Mouse (Mus musculus) MEL (cell line): ENCODE measurements around the gene Fank1. TPM values are rescaled to one million over a fixed set of nuclear protein-coding genes. Genes with fewer than 3 reads are reported as not detected.

Experiments
- DNase-seq: peaks from one replicate; pipeline ENCODE4 v3.0.0; 2011; ENCODE audit warnings: low read depth, low spot score
- H3K27ac ChIP-seq: 2 replicates; pipeline ENCODE4 v1.5.1; 2012; ENCODE audit warnings: low read depth, mild to moderate bottlenecking, control low read depth, low read length, moderate library complexity; ENCODE audit not compliant: control insufficient read depth
- H3K27me3 ChIP-seq, 2 experiments: fragments of 150-350 bp in 1 of 2; sonication (generic) in 1 of 2; 2 replicates each; pipeline ENCODE4 v1.6.1; 2012; ENCODE audit warnings: low read length in 2 of 2, mild to moderate bottlenecking in 2 of 2, improper control_type of control experiment in 1 of 2, moderate library complexity in 1 of 2; ENCODE audit not compliant: insufficient read depth in 2 of 2, control insufficient read depth in 1 of 2
- H3K36me3 ChIP-seq, 2 experiments: 2 replicates each; pipeline ENCODE4 v1.6.1; 2012 to 2014; ENCODE audit warnings: low read length in 2 of 2, improper control_type of control experiment in 1 of 2, inconsistent platforms in 1 of 2, mild to moderate bottlenecking in 1 of 2; ENCODE audit not compliant: insufficient read depth in 2 of 2, control insufficient read depth in 1 of 2
- H3K4me1 ChIP-seq, 2 experiments: fragments of 150-350 bp in 1 of 2; sonication (generic) in 1 of 2; 2 replicates each; pipeline ENCODE4 v1.6.1; 2012; ENCODE audit warnings: low read length in 2 of 2, improper control_type of control experiment in 1 of 2, mild to moderate bottlenecking in 1 of 2; ENCODE audit not compliant: insufficient read depth in 2 of 2, control insufficient read depth in 1 of 2
- H3K4me3 ChIP-seq, 2 experiments: fragments of 150-350 bp in 1 of 2; sonication (generic) in 1 of 2; 2 replicates each; pipeline ENCODE4 v1.5.1; 2012; ENCODE audit warnings: low read depth in 2 of 2, low read length in 2 of 2, mild to moderate bottlenecking in 2 of 2, moderate library complexity in 2 of 2, control low read depth in 1 of 2, improper control_type of control experiment in 1 of 2; ENCODE audit not compliant: control insufficient read depth in 1 of 2, insufficient read depth in 1 of 2
- H3K79me2 ChIP-seq: 2 replicates; pipeline ENCODE4 v1.6.1; 2012; ENCODE audit warnings: mild to moderate bottlenecking, low read length, moderate library complexity; ENCODE audit not compliant: control insufficient read depth, poor library complexity, insufficient read depth
- H3K9ac ChIP-seq: 2 replicates; pipeline ENCODE4 v1.6.1; 2012; ENCODE audit warnings: low read depth, mild to moderate bottlenecking, control low read depth, low read length, moderate library complexity; ENCODE audit not compliant: control insufficient read depth, poor library complexity, severe bottlenecking
- H3K9me3 ChIP-seq: fragments of 150-350 bp; sonication (generic); replicated peaks from 2 replicates; pipeline ENCODE4 v1.6.1; 2012; ENCODE audit warnings: mild to moderate bottlenecking, low read length, improper control_type of control experiment, moderate library complexity; ENCODE audit not compliant: insufficient read depth
- CHD1 ChIP-seq: IDR thresholded peaks from 2 replicates; pipeline ENCODE4 v1.6.1; 2012; ENCODE audit warnings: low read depth, mild to moderate bottlenecking, inconsistent platforms, low read length, improper control_type of control experiment
- CHD2 ChIP-seq: IDR thresholded peaks from 2 replicates; pipeline ENCODE4 v1.6.1; 2011; ENCODE audit warnings: low read length, improper control_type of control experiment
- EP300 ChIP-seq, 2 experiments: IDR thresholded peaks; 2 replicates each; pipeline ENCODE4 v1.6.1; 2011; ENCODE audit warnings: improper control_type of control experiment in 2 of 2, low read length in 2 of 2, low read depth in 1 of 2, mild to moderate bottlenecking in 1 of 2
- GABPA ChIP-seq: IDR thresholded peaks from 2 replicates; pipeline ENCODE4 v1.6.1; 2012; ENCODE audit warnings: low read depth, mild to moderate bottlenecking, inconsistent platforms, low read length, improper control_type of control experiment, moderate library complexity
- GATA1 ChIP-seq: IDR thresholded peaks from 2 replicates; pipeline ENCODE4 v1.6.1; 2011; ENCODE audit warnings: low read depth, low read length, improper control_type of control experiment
- JUND ChIP-seq: IDR thresholded peaks from 2 replicates; pipeline ENCODE4 v1.6.1; 2011; ENCODE audit warnings: low read depth, mild to moderate bottlenecking, improper control_type of control experiment, low read length
- KAT2A ChIP-seq: conservative IDR thresholded peaks from 2 replicates; pipeline ENCODE4 v1.6.1; 2012; ENCODE audit warnings: low read depth, low read length, improper control_type of control experiment, inconsistent platforms
- MAX ChIP-seq: IDR thresholded peaks from 2 replicates; pipeline ENCODE4 v1.6.1; 2011; ENCODE audit warnings: low read length, improper control_type of control experiment
- MAZ ChIP-seq: IDR thresholded peaks from 2 replicates; pipeline ENCODE4 v1.6.1; 2012; ENCODE audit warnings: low read depth, mild to moderate bottlenecking, inconsistent platforms, low read length, improper control_type of control experiment
- MEF2A ChIP-seq: IDR thresholded peaks from 2 replicates; pipeline ENCODE4 v1.6.1; 2014; ENCODE audit warnings: low read depth, mild to moderate bottlenecking, inconsistent platforms, low read length, improper control_type of control experiment; ENCODE audit not compliant: poor library complexity, insufficient replicate concordance, severe bottlenecking; ENCODE audit errors: extremely low read depth
- MYB ChIP-seq: IDR thresholded peaks from 2 replicates; pipeline ENCODE4 v1.6.1; 2011; ENCODE audit warnings: mild to moderate bottlenecking, low read depth, low read length, improper control_type of control experiment
- NRF1 ChIP-seq: IDR thresholded peaks from 2 replicates; pipeline ENCODE4 v1.6.1; 2014; ENCODE audit warnings: low read depth, mild to moderate bottlenecking, inconsistent platforms, low read length, improper control_type of control experiment, moderate library complexity; ENCODE audit not compliant: poor library complexity, insufficient read depth, severe bottlenecking
- POLR2A ChIP-seq, 2 experiments: IDR thresholded peaks; 2 replicates each; pipeline ENCODE4 v1.6.1; 2011 to 2012; ENCODE audit warnings: low read length in 2 of 2, mild to moderate bottlenecking in 2 of 2, control low read depth in 1 of 2, improper control_type of control experiment in 1 of 2, low read depth in 1 of 2, moderate library complexity in 1 of 2; ENCODE audit not compliant: control insufficient read depth in 1 of 2, insufficient read depth in 1 of 2, poor library complexity in 1 of 2
- POLR2AphosphoS5 ChIP-seq: IDR thresholded peaks from 2 replicates; pipeline ENCODE4 v1.6.1; 2012; ENCODE audit warnings: low read depth, borderline replicate concordance, mild to moderate bottlenecking, inconsistent platforms, low read length, moderate library complexity, mixed read lengths
- RAD21 ChIP-seq: IDR thresholded peaks from 2 replicates; pipeline ENCODE4 v1.6.1; 2011; ENCODE audit warnings: mild to moderate bottlenecking, low read depth, low read length, improper control_type of control experiment
- TBP ChIP-seq: IDR thresholded peaks from 2 replicates; pipeline ENCODE4 v1.8.0; 2011; ENCODE audit warnings: low read depth, low read length, improper control_type of control experiment
- TCF12 ChIP-seq: IDR thresholded peaks from 2 replicates; pipeline ENCODE4 v1.6.1; 2014; ENCODE audit warnings: low read depth, mild to moderate bottlenecking, inconsistent platforms, low read length, improper control_type of control experiment, moderate library complexity
- USF2 ChIP-seq, 2 experiments: IDR thresholded peaks; 2 replicates each; pipeline ENCODE4 v1.6.1; 2011 to 2012; ENCODE audit warnings: improper control_type of control experiment in 2 of 2, low read length in 2 of 2, borderline replicate concordance in 1 of 2, inconsistent platforms in 1 of 2, low read depth in 1 of 2, mild to moderate bottlenecking in 1 of 2; ENCODE audit not compliant: insufficient read depth in 1 of 2
- ZKSCAN1 ChIP-seq: IDR thresholded peaks from 2 replicates; pipeline ENCODE4 v1.6.1; 2012; ENCODE audit warnings: low read depth, mild to moderate bottlenecking, inconsistent platforms, low read length, improper control_type of control experiment, moderate library complexity
- polyA plus RNA-seq, 2 experiments: library from polyadenylated mRNA; stranded (reverse) in 1 of 2; unstranded in 1 of 2; fragments of >175 nt in 1 of 2; fragments of >200 nt in 1 of 2; gene quantifications; 2 replicates each; pipeline versions ENCODE4 v1.2.1 to v1.2.4; 2012; ENCODE audit warnings: low replicate concordance in 2 of 2, low read depth in 1 of 2; ENCODE audit not compliant: insufficient read length in 2 of 2, insufficient read depth in 1 of 2, missing spikeins in 1 of 2
- total RNA-seq: library from RNA; depleted of rRNA; stranded (reverse); fragments of 300-350 nt; gene quantifications from 2 replicates; pipeline ENCODE4 v1.2.3, GENCODE M21; 2012

Fank1 gene
- total and polyA plus RNA-seq, 3 experiments, result 0.17 to 1.8 TPM; not detected in 1

DNA sequence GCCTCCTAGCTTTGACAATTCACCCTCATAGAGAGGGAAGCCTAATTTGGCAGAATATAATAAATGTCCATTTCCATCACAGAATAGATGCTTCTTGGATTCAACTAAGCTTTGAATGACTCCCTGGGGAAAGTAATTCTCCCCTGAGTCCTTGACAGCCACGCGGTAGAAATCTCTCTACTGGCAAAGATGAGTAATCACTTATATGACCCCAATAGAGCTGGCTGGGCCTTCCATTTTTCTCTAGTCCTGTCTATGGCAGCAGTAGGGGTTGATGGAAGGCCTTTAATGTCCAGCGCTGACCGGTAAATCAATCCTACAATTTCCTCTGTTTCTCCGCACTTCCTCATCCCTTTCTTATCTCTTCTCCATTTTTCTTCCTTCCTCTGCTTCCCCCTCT is 1.5 kb upstream of the Fank1 start:
- DNase-seq, result no peak
- no peaks in the 10 kb centered on the region for H3K27me3 ChIP-seq
- H3K9ac ChIP-seq, result no peak overlapping the region
- no peaks in the 10 kb centered on the region for H3K9me3 ChIP-seq
- TF ChIP-seq GATA1, result no peak
- TF ChIP-seq ZKSCAN1, result no peak
- TF ChIP-seq EP300 (IDR thresholded peaks at IDR 0.05; ENCODE audit: low read depth in 1 of 2, low read length in 2 of 2), result no peak
- no peak for TF ChIP-seq TBP
- no peak for TF ChIP-seq MAX
- no peak for TF ChIP-seq MYB
- TF ChIP-seq GABPA, result no peak
- no peak for TF ChIP-seq MEF2A
- peaks cover 5 to 6% of the 10 kb centered on the region in 2 experiments; a peak in 2 of 4 replicates for H3K4me1 ChIP-seq
- H3K79me2 ChIP-seq, result peaks cover 2% of the 10 kb centered on the region
- no peaks in the 10 kb centered on the region; a peak in 1 of 4 replicates for H3K36me3 ChIP-seq
- H3K27ac ChIP-seq, result no peak overlapping the region
- H3K4me3 ChIP-seq, result no peak overlapping the region; a peak in 1 of 4 replicates

DNA sequence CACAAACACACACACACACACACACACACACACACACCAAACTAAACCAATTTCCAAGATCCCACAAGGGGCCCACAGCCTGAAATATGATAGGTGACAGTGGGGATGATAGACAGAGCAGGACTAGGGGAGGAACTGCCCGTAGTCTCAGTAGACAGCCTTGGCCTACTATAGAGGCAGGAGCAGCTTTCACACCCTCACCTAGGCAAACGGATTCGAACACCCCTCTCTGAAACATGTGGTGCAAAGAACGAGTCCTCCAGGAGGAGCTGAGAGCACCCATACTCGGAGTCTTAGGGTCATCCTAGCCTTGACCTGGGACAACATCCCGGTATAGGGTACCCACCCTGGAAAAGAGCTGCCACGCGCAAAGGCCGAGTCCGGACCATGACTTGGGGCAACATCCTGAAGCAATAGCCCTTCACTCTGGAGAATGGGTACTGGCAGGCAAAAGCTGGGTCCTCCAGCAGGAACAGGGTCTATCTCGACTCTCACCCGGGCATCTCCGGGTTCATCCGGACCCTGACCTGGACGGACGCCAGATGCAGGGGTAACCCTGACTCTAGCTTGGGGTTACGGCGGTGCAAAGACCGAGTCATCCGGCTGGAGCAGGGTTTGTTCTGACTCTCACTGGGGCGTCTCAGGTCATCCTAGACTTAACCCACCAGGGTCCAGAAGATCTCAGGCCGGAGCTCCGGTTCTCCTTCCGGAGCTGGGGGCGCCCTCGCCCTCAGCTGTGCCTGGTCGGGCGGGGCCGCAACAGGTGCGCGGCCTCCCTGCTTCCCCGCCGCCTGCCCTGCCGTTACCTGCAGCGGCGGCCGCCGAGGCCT is 650 bp upstream of the Fank1 start:
- no peak overlapping the region for H3K27ac ChIP-seq

DNA sequence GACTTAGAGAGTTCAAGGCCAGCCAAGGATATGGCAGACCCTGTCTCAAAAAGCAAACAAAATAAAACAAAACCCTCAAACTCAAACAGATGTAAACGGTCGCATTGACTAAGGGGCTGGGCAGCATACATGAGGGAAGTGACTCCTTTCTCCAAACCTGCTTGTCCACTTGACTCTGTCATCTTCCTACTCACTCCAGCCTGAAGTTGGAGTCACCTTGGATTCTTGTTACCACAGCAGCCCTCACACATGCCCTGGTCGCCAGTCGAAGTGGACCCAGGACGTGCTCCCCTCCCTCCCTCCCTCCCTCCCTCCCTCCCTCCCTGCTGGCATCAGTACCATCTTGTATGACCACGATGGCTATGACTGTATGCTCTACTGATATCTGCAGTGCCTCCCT is 4.9 kb downstream of the Fank1 start:
- Histone ChIP-seq H3K9ac (no peak overlapping the region), H3K79me2 (no peaks in the 10 kb centered on the region), H3K27me3 (no peaks in the 10 kb centered on the region), H3K36me3 (no peaks in the 10 kb centered on the region; a peak in 1 of 4 replicates), H3K27ac (no peak overlapping the region), H3K9me3 (no peaks in the 10 kb centered on the region), H3K4me1 (peaks cover 0 to 4% of the 10 kb centered on the region in 2 experiments; a peak in 1 of 4 replicates), H3K4me3 (no peak overlapping the region)
- DNase-seq, result no peak
- TF ChIP-seq JUND, result no peak
- TF ChIP-seq NRF1, result no peak
- TF ChIP-seq CHD1, result no peak
- TF ChIP-seq KAT2A, result no peak
- no peak for TF ChIP-seq MAZ
- no peak for TF ChIP-seq RAD21
- no peak for TF ChIP-seq POLR2AphosphoS5
- no peak for TF ChIP-seq USF2 (IDR thresholded peaks at IDR 0.05; ENCODE audit: borderline replicate concordance in 1 of 2, insufficient read depth in 1 of 2, low read depth in 1 of 2, low read length in 2 of 2)

More for the DNA sequence above, 650 bp upstream of the Fank1 start:
- H3K79me2 ChIP-seq, result peaks cover 2% of the 10 kb centered on the region
- H3K4me1 ChIP-seq, result peaks cover 6% of the 10 kb centered on the region in 2 experiments; a peak in 3 of 4 replicates
- peak overlapping the region; percentile 61 to 92 for H3K4me3 ChIP-seq
- peak; percentile 59 for DNase-seq
- TF ChIP-seq POLR2A (IDR thresholded peaks at IDR 0.05; ENCODE audit: control insufficient read depth in 1 of 2, insufficient read depth in 1 of 2, low read depth in 1 of 2, low read length in 2 of 2, poor library complexity in 1 of 2), result 0 out of 4 replicates have a peak, but pooled peaks of 1 of the 2 experiments have one; percentile 47
- no peak for TF ChIP-seq TCF12
- TF ChIP-seq CHD2, result no peak
- no peak for TF ChIP-seq EP300 (IDR thresholded peaks at IDR 0.05; ENCODE audit: low read depth in 1 of 2, low read length in 2 of 2)
- H3K36me3 ChIP-seq, result no peaks in the 10 kb centered on the region; a peak in 1 of 4 replicates
- peak overlapping the region; percentile 80 for H3K9ac ChIP-seq
- H3K27me3 ChIP-seq, result no peaks in the 10 kb centered on the region
- H3K9me3 ChIP-seq, result no peaks in the 10 kb centered on the region
